Mouse (Mus musculus): ENCODE measurements at regions not wholly inside any gene's neighbourhood (a gene's known extent, or its start where the extent isn't known, plus 50 kb on each side); places are given as distances from the start of the nearest gene placed in this dataset.

DNA sequence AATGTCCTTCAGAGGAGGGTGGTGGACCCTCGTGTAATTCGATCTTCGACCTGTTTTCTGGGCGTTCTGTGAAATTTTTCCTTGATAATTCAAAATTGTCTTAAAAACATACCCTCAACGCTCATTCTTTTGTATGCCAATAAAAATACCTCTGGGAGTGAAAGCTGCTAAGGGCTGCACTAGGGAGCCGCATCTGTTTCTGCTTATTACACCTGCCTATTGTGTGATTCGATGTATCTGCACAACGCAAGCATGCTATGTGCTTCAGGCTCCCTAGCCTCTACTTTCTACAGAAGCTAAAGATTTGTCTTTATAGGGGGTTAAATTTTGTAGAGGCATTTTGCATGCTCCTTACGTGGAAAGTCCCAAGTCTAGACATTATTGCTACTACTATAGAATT is 123.7 kb upstream of the Tank start:
- Histone ChIP-seq H3K27me3 (ENCODE audit: control insufficient read depth, insufficient read depth, low read length) (no peaks in the 10 kb centered on the region), H3K4me1 (ENCODE audit: control insufficient read depth, insufficient read depth, insufficient read length) (no peaks in the 10 kb centered on the region), H3K4me3 (ENCODE audit: extremely low read depth, insufficient read depth, insufficient read length) (no peak overlapping the region), H3K36me3 (ENCODE audit: control insufficient read depth, insufficient read depth, low read length) (no peaks in the 10 kb centered on the region), H3K27ac (ENCODE audit: insufficient read depth, low read length) (no peak overlapping the region)
- 32% methylated on average over 9 of the region's 9 CpGs for WGBS
- no peak for DNase-seq (ENCODE audit: low read depth in 1 of 2, low spot score in 2 of 2)
- TF ChIP-seq POLR2A (IDR thresholded peaks at IDR 0.05; ENCODE audit: low read depth, low read length) = no peak
- no peak for TF ChIP-seq CTCF (IDR thresholded peaks at IDR 0.05; ENCODE audit: extremely low read depth, insufficient read depth, insufficient read length, insufficient replicate concordance)

DNA sequence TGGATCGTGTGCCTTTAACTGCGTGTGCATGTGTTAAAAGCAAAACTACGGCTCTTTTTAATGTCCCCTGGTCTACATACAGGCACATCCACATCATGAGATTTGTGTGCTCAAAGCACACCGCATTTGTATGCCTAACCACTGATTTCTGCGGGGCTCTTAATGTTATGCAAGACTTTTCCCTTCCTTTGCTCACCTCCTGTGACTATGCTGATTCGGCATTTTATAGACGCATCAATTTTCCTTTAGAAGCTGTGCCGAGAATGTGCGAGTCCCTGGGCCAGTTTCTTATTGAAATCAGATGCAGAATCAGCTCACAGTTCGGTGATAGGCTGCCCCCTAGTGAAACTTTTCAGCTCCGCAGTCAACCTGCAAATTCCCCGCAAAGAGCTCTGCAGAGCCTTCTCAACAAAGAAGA is 124.1 kb upstream of the Tank start:
- WGBS = 2% methylated on average over 12 of the region's 12 CpGs
- DNase-seq (ENCODE audit: low read depth in 1 of 2, low spot score in 2 of 2) = peak; percentile 29 to 50
- Histone ChIP-seq H3K4me1 (ENCODE audit: control insufficient read depth, insufficient read depth, insufficient read length) (no peaks in the 10 kb centered on the region), H3K36me3 (ENCODE audit: control insufficient read depth, insufficient read depth, low read length) (no peaks in the 10 kb centered on the region), H3K27me3 (ENCODE audit: control insufficient read depth, insufficient read depth, low read length) (no peaks in the 10 kb centered on the region), H3K4me3 (ENCODE audit: extremely low read depth, insufficient read depth, insufficient read length) (peak overlapping the region; percentile 13; the same call in 1 of the 2 replicates), H3K27ac (ENCODE audit: insufficient read depth, low read length) (no peak overlapping the region)
- TF ChIP-seq CTCF (IDR thresholded peaks at IDR 0.05; ENCODE audit: extremely low read depth, insufficient read depth, insufficient read length, insufficient replicate concordance) = peak; percentile 58; the same call in 1 of the 2 replicates
- TF ChIP-seq POLR2A (IDR thresholded peaks at IDR 0.05; ENCODE audit: low read depth, low read length) = no peak

- TF ChIP-seq CTCF (IDR thresholded peaks at IDR 0.05; ENCODE audit: extremely low read depth, insufficient read depth, insufficient read length, insufficient replicate concordance) (no peak), POLR2A (IDR thresholded peaks at IDR 0.05; ENCODE audit: low read depth, low read length) (no peak)
- no peak overlapping the region for H3K27ac ChIP-seq (ENCODE audit: insufficient read depth, low read length)
- H3K36me3 ChIP-seq (ENCODE audit: control insufficient read depth, insufficient read depth, low read length) = no peaks in the 10 kb centered on the region
- WGBS = 64% methylated on average over 14 of the region's 14 CpGs
- no peak for DNase-seq (ENCODE audit: low read depth in 1 of 2, low spot score in 2 of 2)
- H3K4me3 ChIP-seq (ENCODE audit: extremely low read depth, insufficient read depth, insufficient read length) = no peak overlapping the region; the same call in 1 of the 2 replicates
- H3K4me1 ChIP-seq (ENCODE audit: control insufficient read depth, insufficient read depth, insufficient read length) = no peaks in the 10 kb centered on the region
- no peaks in the 10 kb centered on the region for H3K27me3 ChIP-seq (ENCODE audit: control insufficient read depth, insufficient read depth, low read length)
These were observed 124.7 kb upstream of the Tank start for GRCm38 (mm10) chr2:61453490-61454281.

DNA sequence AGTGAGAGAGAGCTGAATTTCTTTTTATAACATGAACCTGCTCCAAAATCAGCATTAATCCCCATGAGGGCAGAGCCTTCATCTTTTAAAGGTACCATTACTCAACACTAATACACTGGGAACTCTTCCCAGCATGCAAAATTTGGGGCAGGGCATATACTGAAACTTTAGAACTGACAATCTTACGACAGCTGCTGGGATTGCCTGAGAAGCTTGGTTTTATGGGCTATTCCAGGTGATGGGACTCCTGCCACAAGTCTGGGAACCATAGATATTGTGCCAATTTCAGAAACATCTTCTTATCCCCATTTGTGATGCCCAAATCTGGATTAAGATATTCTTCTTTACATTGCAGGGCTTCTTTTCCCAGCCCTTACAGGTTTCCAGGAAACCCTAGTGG is 125.8 kb upstream of the Tank start:
- no peak for DNase-seq (ENCODE audit: low read depth in 1 of 2, low spot score in 2 of 2)
- WGBS = 92% methylated on average over 1 of the region's 1 CpGs
- Histone ChIP-seq H3K27ac (ENCODE audit: insufficient read depth, low read length) (no peak overlapping the region), H3K4me1 (ENCODE audit: control insufficient read depth, insufficient read depth, insufficient read length) (no peaks in the 10 kb centered on the region), H3K27me3 (ENCODE audit: control insufficient read depth, insufficient read depth, low read length) (no peaks in the 10 kb centered on the region), H3K4me3 (ENCODE audit: extremely low read depth, insufficient read depth, insufficient read length) (no peak overlapping the region), H3K36me3 (ENCODE audit: control insufficient read depth, insufficient read depth, low read length) (no peaks in the 10 kb centered on the region)
- TF ChIP-seq POLR2A (IDR thresholded peaks at IDR 0.05; ENCODE audit: low read depth, low read length) (no peak), CTCF (IDR thresholded peaks at IDR 0.05; ENCODE audit: extremely low read depth, insufficient read depth, insufficient read length, insufficient replicate concordance) (no peak)

- H3K36me3 ChIP-seq (ENCODE audit: control insufficient read depth, insufficient read depth, low read length) = no peaks in the 10 kb centered on the region
- H3K27me3 ChIP-seq (ENCODE audit: control insufficient read depth, insufficient read depth, low read length) = no peaks in the 10 kb centered on the region
- H3K27ac ChIP-seq (ENCODE audit: insufficient read depth, low read length) = no peak overlapping the region
- TF ChIP-seq POLR2A (IDR thresholded peaks at IDR 0.05; ENCODE audit: low read depth, low read length) (no peak), CTCF (IDR thresholded peaks at IDR 0.05; ENCODE audit: extremely low read depth, insufficient read depth, insufficient read length, insufficient replicate concordance) (no peak)
- H3K4me3 ChIP-seq (ENCODE audit: extremely low read depth, insufficient read depth, insufficient read length) = no peak overlapping the region
- DNase-seq (ENCODE audit: low read depth in 1 of 2, low spot score in 2 of 2) = no peak
- WGBS = 23% methylated on average over 3 of the region's 3 CpGs
- H3K4me1 ChIP-seq (ENCODE audit: control insufficient read depth, insufficient read depth, insufficient read length) = no peaks in the 10 kb centered on the region
These were observed 127.7 kb upstream of the Tank start for GRCm38 (mm10) chr2:61450731-61451130.

GRCm38 (mm10) chr2:61436591-61436990 is 141.8 kb upstream of the Tank start:
- H3K27ac ChIP-seq (ENCODE audit: insufficient read depth, low read length) = no peak overlapping the region
- TF ChIP-seq CTCF (IDR thresholded peaks at IDR 0.05; ENCODE audit: extremely low read depth, insufficient read depth, insufficient read length, insufficient replicate concordance) = no peak
- no peak overlapping the region for H3K4me3 ChIP-seq (ENCODE audit: extremely low read depth, insufficient read depth, insufficient read length)
- WGBS = 89% methylated on average over 3 of the region's 3 CpGs
- H3K27me3 ChIP-seq (ENCODE audit: control insufficient read depth, insufficient read depth, low read length) = no peaks in the 10 kb centered on the region
- no peaks in the 10 kb centered on the region for H3K4me1 ChIP-seq (ENCODE audit: control insufficient read depth, insufficient read depth, insufficient read length)
- DNase-seq (ENCODE audit: low read depth in 1 of 2, low spot score in 2 of 2) = no peak
- H3K36me3 ChIP-seq (ENCODE audit: control insufficient read depth, insufficient read depth, low read length) = no peaks in the 10 kb centered on the region

- TF ChIP-seq POLR2A (IDR thresholded peaks at IDR 0.05; ENCODE audit: low read depth, low read length) (no peak), CTCF (IDR thresholded peaks at IDR 0.05; ENCODE audit: extremely low read depth, insufficient read depth, insufficient read length, insufficient replicate concordance) (no peak)
- Histone ChIP-seq H3K4me1 (ENCODE audit: control insufficient read depth, insufficient read depth, insufficient read length) (peaks cover 2% of the 10 kb centered on the region; the same call in 1 of the 2 replicates), H3K4me3 (ENCODE audit: extremely low read depth, insufficient read depth, insufficient read length) (no peak overlapping the region), H3K27ac (ENCODE audit: insufficient read depth, low read length) (no peak overlapping the region), H3K27me3 (ENCODE audit: control insufficient read depth, insufficient read depth, low read length) (peaks cover 1% of the 10 kb centered on the region; the same call in 1 of the 2 replicates), H3K36me3 (ENCODE audit: control insufficient read depth, insufficient read depth, low read length) (no peaks in the 10 kb centered on the region)
- 93% methylated on average over 7 of the region's 7 CpGs for WGBS
- no peak for DNase-seq (ENCODE audit: low read depth in 1 of 2, low spot score in 2 of 2)
These were observed 170.5 kb upstream of the Tank start for GRCm38 (mm10) chr2:61407881-61408280.
